Mouse (Mus musculus) neural tube, embryonic 10.5 days (tissue): ENCODE measurements around the gene Grb2.

Source experiments
- DNase-seq: peaks from one replicate; pipeline ENCODE4 v3.0.0-alpha.2; 2017; ENCODE audit warnings: low spot score; ENCODE audit errors: extremely low spot score

Grb2 gene

DNA sequence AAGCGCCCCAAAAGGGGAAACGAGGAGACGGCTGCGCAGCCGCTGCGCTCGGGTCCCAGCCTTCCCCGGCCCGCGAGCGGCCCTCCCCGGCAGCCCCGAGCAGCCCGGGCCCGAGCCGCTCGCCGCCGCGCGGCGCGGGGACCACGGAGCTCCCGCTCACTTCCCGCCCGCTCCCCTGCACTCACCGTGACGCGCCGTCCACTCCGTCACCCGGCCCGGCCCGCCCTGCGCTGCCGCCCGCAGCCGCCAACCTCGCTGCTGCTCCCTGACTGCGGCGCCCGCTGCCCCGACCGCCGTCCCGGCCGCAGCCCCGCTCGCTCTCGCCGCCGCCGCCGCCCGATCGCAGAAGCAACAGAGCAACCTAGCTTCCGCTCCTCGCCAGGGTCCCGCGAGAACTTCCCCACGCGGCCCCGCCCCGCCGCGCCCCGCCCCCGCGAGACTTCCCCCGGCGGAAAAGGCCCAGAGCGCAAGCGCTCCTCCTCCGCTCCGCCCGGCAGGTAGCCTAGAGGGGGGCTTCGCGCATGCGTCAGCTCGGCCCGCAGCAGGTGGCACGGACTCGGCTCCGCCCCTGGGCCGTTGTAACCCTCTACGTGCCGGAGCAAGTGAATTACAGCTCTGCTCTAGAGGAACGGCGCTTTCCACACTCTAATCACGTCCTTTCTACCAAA, at the start of gene Grb2:
Gene Grb2 (minus strand): TSS at position 389 of the 668 bp plus-strand sequence.
- DNase-seq, result peak; percentile 100

DNA sequence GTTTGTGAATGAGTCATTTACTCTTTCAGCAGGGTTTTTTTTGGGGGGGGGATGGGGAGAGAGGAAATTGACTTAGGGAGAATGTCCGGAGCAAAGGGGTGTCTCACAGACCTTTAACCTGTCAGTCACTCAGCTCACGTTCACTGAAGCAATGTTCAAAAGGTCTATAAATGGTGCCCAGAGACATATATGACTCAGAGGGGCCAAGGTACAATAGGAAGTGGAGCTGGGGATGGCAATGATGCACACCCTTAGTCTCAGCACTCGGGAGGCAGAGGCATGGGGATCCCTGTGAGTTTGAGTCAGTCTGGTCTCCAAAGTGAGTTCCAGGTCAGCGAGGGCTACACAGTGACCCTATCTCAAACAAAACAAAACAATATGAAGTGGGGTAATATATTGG, 45.1 kb upstream of the Grb2 start:
- DNase-seq, result no peak

DNA sequence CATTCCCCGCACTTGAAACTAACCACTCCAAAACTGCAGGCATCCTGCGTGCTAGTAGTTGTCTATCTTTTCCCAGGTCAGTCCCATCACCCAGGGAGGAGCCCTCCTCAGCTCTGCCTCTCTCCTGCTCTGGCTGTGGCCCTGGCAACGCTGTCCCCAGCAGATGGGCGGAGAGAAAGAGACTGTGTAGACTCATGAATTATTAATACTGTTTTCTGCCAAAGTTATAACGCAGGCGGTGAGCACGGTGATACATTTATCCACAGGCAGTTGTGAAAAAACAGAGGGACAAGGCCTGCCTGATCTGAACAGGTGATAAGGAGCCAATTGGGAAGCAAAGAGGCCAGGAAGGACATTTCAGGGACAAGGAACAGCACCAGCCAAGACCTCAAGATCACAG, 44.3 kb upstream of the Grb2 start:
- no peak for DNase-seq

- no peak for DNase-seq
Observed at GRCm38 (mm10) chr11:115751725-115752124, 43.3 kb upstream of the Grb2 start.

DNA sequence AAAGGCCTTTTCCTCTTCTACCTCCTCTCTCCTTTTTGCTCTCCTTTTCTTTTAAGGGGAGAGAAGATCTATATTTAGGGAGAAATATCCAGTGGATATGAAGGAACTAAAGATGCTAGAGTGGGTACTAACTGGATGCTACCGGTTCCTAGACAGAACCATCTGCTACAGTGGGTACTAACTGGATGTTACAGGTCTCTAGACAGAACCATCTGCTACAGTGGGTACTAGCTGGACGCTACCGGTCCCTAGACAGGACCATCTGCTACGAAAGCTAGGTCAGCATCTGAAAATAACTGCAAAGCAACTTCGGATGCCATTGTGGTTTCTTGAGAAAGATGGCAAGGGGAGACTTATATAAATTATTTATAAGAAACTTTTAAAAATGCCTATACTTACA, 41.4 kb upstream of the Grb2 start:
- no peak for DNase-seq

DNA sequence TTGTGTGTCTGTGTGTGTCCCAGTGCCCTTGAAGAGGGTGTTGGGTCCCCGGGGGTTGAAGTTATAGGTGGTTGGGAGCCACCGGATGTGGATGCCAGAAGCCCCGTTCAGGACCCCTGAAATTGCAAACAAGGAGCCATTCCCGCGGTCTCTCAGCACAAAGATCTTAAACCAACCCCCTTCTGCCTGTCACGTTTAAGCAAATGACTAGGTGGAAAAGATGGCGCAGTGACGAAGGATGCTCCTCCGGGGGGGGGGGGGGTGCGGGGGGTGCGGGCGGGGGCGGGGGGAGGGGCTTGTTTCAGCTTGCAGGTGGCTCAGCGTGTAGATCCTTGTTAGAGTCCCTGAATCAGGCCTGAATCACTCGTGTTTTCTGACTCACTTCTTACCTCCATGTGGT, 39.0 kb upstream of the Grb2 start:
- no peak for DNase-seq

DNA sequence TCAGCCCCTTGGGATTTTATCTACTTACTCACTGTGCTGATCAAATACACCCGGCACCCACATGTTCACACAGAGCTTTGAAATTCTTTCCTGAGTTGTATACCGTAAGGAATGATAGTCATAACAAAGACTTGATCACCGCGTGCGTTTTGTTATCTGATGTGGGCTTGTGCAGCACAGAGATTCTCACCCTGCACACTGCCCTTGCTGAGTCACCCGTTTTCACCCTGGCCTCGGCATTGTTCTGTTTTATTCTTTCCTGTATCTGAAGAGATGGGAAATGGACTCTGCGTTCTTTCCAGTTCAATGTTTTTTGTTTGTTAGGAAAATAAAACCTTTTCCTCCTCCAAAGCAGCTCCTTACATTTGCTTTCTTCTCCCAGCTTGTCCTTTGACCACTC, 38.4 kb upstream of the Grb2 start:
- no peak for DNase-seq

- DNase-seq, result no peak
Observed at GRCm38 (mm10) chr11:115746109-115746508, 37.7 kb upstream of the Grb2 start.

GRCm38 (mm10) chr11:115744385-115744784, 36.0 kb upstream of the Grb2 start:
- no peak for DNase-seq

- no peak for DNase-seq
Observed at GRCm38 (mm10) chr11:115742926-115743325, 34.5 kb upstream of the Grb2 start.

DNA sequence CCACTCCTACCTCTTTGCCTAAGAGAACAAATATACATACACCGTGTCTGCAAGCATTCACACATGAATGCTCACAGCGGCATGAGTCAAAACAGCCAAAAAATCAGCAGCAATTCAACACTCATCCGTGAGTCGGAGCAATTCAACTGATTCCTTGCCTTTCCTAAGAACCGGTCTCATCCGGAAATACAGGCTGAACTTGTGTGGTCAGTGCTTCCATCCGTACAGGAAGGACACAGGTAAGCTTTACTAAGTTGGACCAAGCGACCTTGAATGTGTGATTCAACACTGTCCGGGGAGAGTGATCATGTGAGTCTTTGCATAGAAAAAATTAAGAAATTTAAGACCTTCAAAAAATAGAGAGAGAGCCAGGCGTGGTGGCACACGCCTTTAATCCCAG, 32.7 kb upstream of the Grb2 start:
- no peak for DNase-seq

- DNase-seq, result no peak
Observed at GRCm38 (mm10) chr11:115738275-115738885, 30.0 kb upstream of the Grb2 start.

GRCm38 (mm10) chr11:115737608-115738208, 29.3 kb upstream of the Grb2 start:
- DNase-seq, result peak; percentile 44

DNA sequence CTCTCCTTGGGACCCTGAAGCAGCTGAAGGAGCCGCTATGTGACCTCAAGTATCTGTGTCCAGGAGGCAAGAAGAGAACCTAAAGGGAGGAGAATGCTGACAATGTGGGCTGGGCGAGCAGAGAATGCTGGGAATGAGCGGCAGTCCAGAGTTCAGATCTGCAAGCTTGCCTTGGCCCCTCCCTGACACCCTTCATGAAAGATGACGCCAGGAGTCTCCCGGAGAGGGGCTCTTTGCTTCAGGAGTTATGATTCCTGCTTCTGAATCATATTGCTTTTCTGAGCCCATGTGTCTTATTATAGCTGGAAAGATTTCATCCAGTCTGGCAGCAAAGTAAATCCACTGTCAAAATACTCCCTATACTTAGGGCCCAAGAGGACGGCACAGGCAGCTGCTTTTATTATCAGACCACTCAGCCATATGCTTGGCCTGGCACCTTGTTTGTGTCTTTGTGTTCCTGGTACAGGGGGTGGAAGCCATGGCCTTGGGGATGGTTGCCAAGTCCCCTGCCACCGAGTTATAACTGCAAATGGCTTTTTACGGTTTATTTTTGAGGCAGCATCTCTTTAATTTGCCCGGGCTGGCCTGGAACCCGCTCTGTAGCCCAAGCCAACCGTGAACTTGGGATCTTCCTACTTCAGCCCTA, 25.8 kb upstream of the Grb2 start:
- DNase-seq, result no peak

- DNase-seq, result no peak
Observed at GRCm38 (mm10) chr11:115723231-115723630, 14.8 kb upstream of the Grb2 start.

GRCm38 (mm10) chr11:115722638-115723037, 14.2 kb upstream of the Grb2 start:
- DNase-seq, result peak; percentile 81

- no peak for DNase-seq
Observed at GRCm38 (mm10) chr11:115717660-115718390, 9.4 kb upstream of the Grb2 start.

GRCm38 (mm10) chr11:115716410-115717338, 8.3 kb upstream of the Grb2 start:
- no peak for DNase-seq

GRCm38 (mm10) chr11:115714491-115714890, 6.1 kb upstream of the Grb2 start:
- peak; percentile 55 for DNase-seq

GRCm38 (mm10) chr11:115713447-115713846, 5.0 kb upstream of the Grb2 start:
- no peak for DNase-seq
